Mouse (Mus musculus): ENCODE results near the gene 4933416C03Rik. TPM values are rescaled to one million over a fixed set of nuclear protein-coding genes. Genes with fewer than 3 reads are reported as not detected.

Gene 4933416C03Rik
- polyA plus RNA-seq, 1 experiment from 2014 or later, result not detected

- no peak overlapping the region for H3K27ac ChIP-seq (ENCODE audit: low read depth, low read length)
- no peak overlapping the region for H3K9ac ChIP-seq (ENCODE audit: low read depth, low read length)
- H3K27me3 ChIP-seq (ENCODE audit: control insufficient read depth, insufficient read depth, low read length), result no peaks in the 10 kb centered on the region
- H3K9me3 ChIP-seq (ENCODE audit: control insufficient read depth, low read length), result no peaks in the 10 kb centered on the region
- H3K4me1 ChIP-seq (ENCODE audit: control insufficient read depth, insufficient read depth, low read length), result no peaks in the 10 kb centered on the region
- no peaks in the 10 kb centered on the region for H3K36me3 ChIP-seq (ENCODE audit: control insufficient read depth, insufficient read depth, low read length)
- H3K4me3 ChIP-seq (ENCODE audit: low read length), result no peak overlapping the region
- no peak for ATAC-seq (ENCODE audit: low FRiP score, low TSS enrichment)
- no peak overlapping the region for H3K4me2 ChIP-seq (replicated peaks; ENCODE audit: low read depth, low read length)
- 85% methylated on average over 4 of the region's 4 CpGs for WGBS
These were observed 17.5 kb upstream of the 4933416C03Rik start for GRCm38 (mm10) chr10:116131223-116131622.

- Histone ChIP-seq H3K36me3 (ENCODE audit: control insufficient read depth, insufficient read depth, low read length) (no peaks in the 10 kb centered on the region), H3K9me3 (ENCODE audit: control insufficient read depth, low read length) (no peaks in the 10 kb centered on the region), H3K9ac (ENCODE audit: low read depth, low read length) (no peak overlapping the region), H3K4me2 (replicated peaks; ENCODE audit: low read depth, low read length) (no peak overlapping the region), H3K4me1 (ENCODE audit: control insufficient read depth, insufficient read depth, low read length) (no peaks in the 10 kb centered on the region), H3K27me3 (ENCODE audit: control insufficient read depth, insufficient read depth, low read length) (no peaks in the 10 kb centered on the region), H3K4me3 (ENCODE audit: low read length) (no peak overlapping the region), H3K27ac (ENCODE audit: low read depth, low read length) (no peak overlapping the region)
- ATAC-seq (ENCODE audit: low FRiP score, low TSS enrichment), result no peak
- WGBS, result 73% methylated on average over 3 of the region's 3 CpGs
These were observed 16.7 kb upstream of the 4933416C03Rik start for GRCm38 (mm10) chr10:116130401-116130800.

- H3K4me3 ChIP-seq (ENCODE audit: low read length), result no peak overlapping the region
- no peak overlapping the region for H3K9ac ChIP-seq (ENCODE audit: low read depth, low read length)
- WGBS, result 75% methylated on average over 5 of the region's 5 CpGs
- no peak overlapping the region for H3K4me2 ChIP-seq (replicated peaks; ENCODE audit: low read depth, low read length)
- no peaks in the 10 kb centered on the region for H3K9me3 ChIP-seq (ENCODE audit: control insufficient read depth, low read length)
- no peaks in the 10 kb centered on the region for H3K36me3 ChIP-seq (ENCODE audit: control insufficient read depth, insufficient read depth, low read length)
- no peaks in the 10 kb centered on the region for H3K27me3 ChIP-seq (ENCODE audit: control insufficient read depth, insufficient read depth, low read length)
- H3K27ac ChIP-seq (ENCODE audit: low read depth, low read length), result no peak overlapping the region
- ATAC-seq (ENCODE audit: low FRiP score, low TSS enrichment), result no peak
- H3K4me1 ChIP-seq (ENCODE audit: control insufficient read depth, insufficient read depth, low read length), result no peaks in the 10 kb centered on the region
These were observed 11.6 kb upstream of the 4933416C03Rik start for GRCm38 (mm10) chr10:116125364-116125763.

- H3K27ac ChIP-seq (ENCODE audit: low read depth, low read length), result no peak overlapping the region
- H3K9me3 ChIP-seq (ENCODE audit: control insufficient read depth, low read length), result no peaks in the 10 kb centered on the region
- H3K9ac ChIP-seq (ENCODE audit: low read depth, low read length), result no peak overlapping the region
- H3K36me3 ChIP-seq (ENCODE audit: control insufficient read depth, insufficient read depth, low read length), result no peaks in the 10 kb centered on the region
- no peaks in the 10 kb centered on the region for H3K4me1 ChIP-seq (ENCODE audit: control insufficient read depth, insufficient read depth, low read length)
- no peak overlapping the region for H3K4me2 ChIP-seq (replicated peaks; ENCODE audit: low read depth, low read length)
- 88% methylated on average over 2 of the region's 2 CpGs for WGBS
- ATAC-seq (ENCODE audit: low FRiP score, low TSS enrichment), result no peak
- no peaks in the 10 kb centered on the region for H3K27me3 ChIP-seq (ENCODE audit: control insufficient read depth, insufficient read depth, low read length)
- no peak overlapping the region for H3K4me3 ChIP-seq (ENCODE audit: low read length)
These were observed 10.1 kb upstream of the 4933416C03Rik start for GRCm38 (mm10) chr10:116123808-116124207.

- Histone ChIP-seq H3K27ac (ENCODE audit: low read depth, low read length) (no peak overlapping the region), H3K9ac (ENCODE audit: low read depth, low read length) (no peak overlapping the region), H3K4me2 (replicated peaks; ENCODE audit: low read depth, low read length) (no peak overlapping the region), H3K9me3 (ENCODE audit: control insufficient read depth, low read length) (no peaks in the 10 kb centered on the region), H3K36me3 (ENCODE audit: control insufficient read depth, insufficient read depth, low read length) (no peaks in the 10 kb centered on the region), H3K27me3 (ENCODE audit: control insufficient read depth, insufficient read depth, low read length) (no peaks in the 10 kb centered on the region), H3K4me3 (ENCODE audit: low read length) (no peak overlapping the region), H3K4me1 (ENCODE audit: control insufficient read depth, insufficient read depth, low read length) (no peaks in the 10 kb centered on the region)
- ATAC-seq (ENCODE audit: low FRiP score, low TSS enrichment), result no peak
- 92% methylated on average over 2 of the region's 2 CpGs for WGBS
These were observed 7.7 kb upstream of the 4933416C03Rik start for GRCm38 (mm10) chr10:116121463-116121862.

GRCm38 (mm10) chr10:116117060-116117459, 3.3 kb upstream of the 4933416C03Rik start:
- 83% methylated on average over 8 of the region's 8 CpGs for WGBS

GRCm38 (mm10) chr10:116115881-116116677, 2.4 kb upstream of the 4933416C03Rik start:
- 71% methylated on average over 4 of the region's 4 CpGs for WGBS
- no peak overlapping the region for H3K4me3 ChIP-seq (ENCODE audit: low read length)
- H3K36me3 ChIP-seq (ENCODE audit: control insufficient read depth, insufficient read depth, low read length), result no peaks in the 10 kb centered on the region
- H3K27ac ChIP-seq (ENCODE audit: low read depth, low read length), result no peak overlapping the region
- ATAC-seq (ENCODE audit: low FRiP score, low TSS enrichment), result no peak
- H3K4me1 ChIP-seq (ENCODE audit: control insufficient read depth, insufficient read depth, low read length), result no peaks in the 10 kb centered on the region
- H3K4me2 ChIP-seq (replicated peaks; ENCODE audit: low read depth, low read length), result no peak overlapping the region
- no peaks in the 10 kb centered on the region for H3K27me3 ChIP-seq (ENCODE audit: control insufficient read depth, insufficient read depth, low read length)
- H3K9me3 ChIP-seq (ENCODE audit: control insufficient read depth, low read length), result no peaks in the 10 kb centered on the region
- no peak overlapping the region for H3K9ac ChIP-seq (ENCODE audit: low read depth, low read length)

More at GRCm38 (mm10) chr10:116117060-116117459, 3.3 kb upstream of the 4933416C03Rik start:
- no peaks in the 10 kb centered on the region for H3K4me1 ChIP-seq (ENCODE audit: control insufficient read depth, insufficient read depth, low read length)
- H3K9me3 ChIP-seq (ENCODE audit: control insufficient read depth, low read length), result no peaks in the 10 kb centered on the region
- H3K9ac ChIP-seq (ENCODE audit: low read depth, low read length), result no peak overlapping the region
- no peak overlapping the region for H3K4me3 ChIP-seq (ENCODE audit: low read length)
- H3K27me3 ChIP-seq (ENCODE audit: control insufficient read depth, insufficient read depth, low read length), result no peaks in the 10 kb centered on the region
- no peak overlapping the region for H3K4me2 ChIP-seq (replicated peaks; ENCODE audit: low read depth, low read length)
- H3K27ac ChIP-seq (ENCODE audit: low read depth, low read length), result no peak overlapping the region
- no peak for ATAC-seq (ENCODE audit: low FRiP score, low TSS enrichment)
- no peaks in the 10 kb centered on the region for H3K36me3 ChIP-seq (ENCODE audit: control insufficient read depth, insufficient read depth, low read length)

- H3K4me3 ChIP-seq (ENCODE audit: low read length), result no peak overlapping the region
- H3K27me3 ChIP-seq (ENCODE audit: control insufficient read depth, insufficient read depth, low read length), result no peaks in the 10 kb centered on the region
- ATAC-seq (ENCODE audit: low FRiP score, low TSS enrichment), result no peak
- H3K36me3 ChIP-seq (ENCODE audit: control insufficient read depth, insufficient read depth, low read length), result no peaks in the 10 kb centered on the region
- 96% methylated on average over 11 of the region's 11 CpGs for WGBS
- H3K27ac ChIP-seq (ENCODE audit: low read depth, low read length), result no peak overlapping the region
- no peaks in the 10 kb centered on the region for H3K4me1 ChIP-seq (ENCODE audit: control insufficient read depth, insufficient read depth, low read length)
- H3K4me2 ChIP-seq (replicated peaks; ENCODE audit: low read depth, low read length), result no peak overlapping the region
- no peak overlapping the region for H3K9ac ChIP-seq (ENCODE audit: low read depth, low read length)
- H3K9me3 ChIP-seq (ENCODE audit: control insufficient read depth, low read length), result no peaks in the 10 kb centered on the region
These were observed 849 bp downstream of the 4933416C03Rik start for GRCm38 (mm10) chr10:116112868-116113267.

GRCm38 (mm10) chr10:116108730-116109129, 5.0 kb downstream of the 4933416C03Rik start:
- 92% methylated on average over 1 of the region's 1 CpGs for WGBS
- ATAC-seq (ENCODE audit: low FRiP score, low TSS enrichment), result no peak
- H3K27me3 ChIP-seq (ENCODE audit: control insufficient read depth, insufficient read depth, low read length), result no peaks in the 10 kb centered on the region

More at GRCm38 (mm10) chr10:116108730-116109129, 5.0 kb downstream of the 4933416C03Rik start:
- Histone ChIP-seq H3K36me3 (ENCODE audit: control insufficient read depth, insufficient read depth, low read length) (no peaks in the 10 kb centered on the region), H3K4me3 (ENCODE audit: low read length) (no peak overlapping the region), H3K9me3 (ENCODE audit: control insufficient read depth, low read length) (no peaks in the 10 kb centered on the region), H3K27ac (ENCODE audit: low read depth, low read length) (no peak overlapping the region), H3K4me1 (ENCODE audit: control insufficient read depth, insufficient read depth, low read length) (no peaks in the 10 kb centered on the region), H3K4me2 (replicated peaks; ENCODE audit: low read depth, low read length) (no peak overlapping the region), H3K9ac (ENCODE audit: low read depth, low read length) (no peak overlapping the region)

Data from kidney, embryonic 14.5 days (tissue).